Mouse (Mus musculus): ENCODE data around the gene Gm20388. TPM values are rescaled to one million over a fixed set of nuclear protein-coding genes. Genes with fewer than 3 reads are reported as not detected.

Gm20388 gene
- polyA plus RNA-seq, 1 experiment from 2014 or later = 4.4 TPM

DNA sequence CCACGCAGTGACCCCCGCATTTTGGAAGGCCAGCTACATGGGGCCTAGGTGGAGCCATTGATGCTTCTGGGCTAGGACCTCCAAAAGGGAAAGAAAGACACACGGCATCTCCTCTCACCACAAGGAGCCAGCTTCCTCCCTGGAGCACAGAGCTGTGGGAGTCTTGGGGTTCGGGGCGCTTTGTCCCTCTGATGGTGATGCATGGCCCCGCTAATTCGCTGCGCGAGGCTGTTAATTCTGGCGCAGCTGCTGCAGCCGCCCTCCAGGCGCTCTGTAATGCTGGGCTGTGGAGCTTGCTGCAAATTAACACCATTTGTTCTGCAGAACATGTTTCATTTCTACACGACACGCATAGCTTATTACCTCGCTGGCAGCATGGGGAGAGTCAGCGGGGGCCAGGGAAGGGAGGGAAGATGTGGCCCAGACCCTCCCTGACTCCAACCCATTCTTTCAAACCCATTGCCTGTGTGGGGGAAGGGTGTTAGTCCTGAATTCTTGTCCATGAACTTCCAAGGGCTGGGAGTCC is 2835.2 kb downstream of the Gm20388 start:
- Histone ChIP-seq H3K4me2 (replicated peaks) (peak overlapping the region; percentile 41), H3K4me3 (replicated peaks) (no peak overlapping the region), H3K27me3 (no peaks in the 10 kb centered on the region), H3K9ac (replicated peaks) (peak overlapping the region; percentile 44; the same call in 1 of the 2 replicates), H3K36me3 (no peaks in the 10 kb centered on the region), H3K9me3 (no peaks in the 10 kb centered on the region), H3K27ac (peak overlapping the region; percentile 97), H3K4me1 (replicated peaks) (peaks cover 86% of the 10 kb centered on the region)
- peak; percentile 73 for ATAC-seq
- WGBS = 6% methylated on average over 16 of the region's 16 CpGs

DNA sequence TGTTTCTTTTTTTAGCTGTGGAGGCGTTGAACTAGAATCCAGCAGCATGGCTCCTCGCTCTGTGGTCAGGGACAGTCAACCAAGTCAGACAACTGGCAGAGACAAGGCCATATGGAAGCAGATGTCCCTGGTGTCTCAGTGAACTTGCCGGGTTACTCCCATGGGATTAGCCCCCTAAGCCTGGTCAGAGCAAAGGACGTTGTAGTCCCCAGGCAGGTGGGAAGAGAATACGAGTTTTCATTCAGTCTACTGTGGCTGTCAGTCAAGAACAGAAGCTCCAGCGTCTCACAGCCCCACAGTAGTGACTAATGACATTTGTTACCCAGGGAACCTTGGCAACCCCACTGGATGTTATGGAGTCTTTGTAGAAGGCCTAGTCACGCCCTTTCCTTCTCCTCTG is 2835.8 kb downstream of the Gm20388 start:
- Histone ChIP-seq H3K4me3 (replicated peaks) (no peak overlapping the region), H3K27me3 (no peaks in the 10 kb centered on the region), H3K9ac (replicated peaks) (no peak overlapping the region), H3K4me2 (replicated peaks) (0 out of 2 replicates have a peak overlapping the region, but pooled peaks have one; percentile 1), H3K9me3 (no peaks in the 10 kb centered on the region), H3K36me3 (no peaks in the 10 kb centered on the region), H3K4me1 (replicated peaks) (peaks cover 88% of the 10 kb centered on the region), H3K27ac (peak overlapping the region; percentile 97)
- 0 out of 2 replicates have a peak, but pooled peaks have one; percentile 0 for ATAC-seq
- WGBS = 27% methylated on average over 7 of the region's 7 CpGs

DNA sequence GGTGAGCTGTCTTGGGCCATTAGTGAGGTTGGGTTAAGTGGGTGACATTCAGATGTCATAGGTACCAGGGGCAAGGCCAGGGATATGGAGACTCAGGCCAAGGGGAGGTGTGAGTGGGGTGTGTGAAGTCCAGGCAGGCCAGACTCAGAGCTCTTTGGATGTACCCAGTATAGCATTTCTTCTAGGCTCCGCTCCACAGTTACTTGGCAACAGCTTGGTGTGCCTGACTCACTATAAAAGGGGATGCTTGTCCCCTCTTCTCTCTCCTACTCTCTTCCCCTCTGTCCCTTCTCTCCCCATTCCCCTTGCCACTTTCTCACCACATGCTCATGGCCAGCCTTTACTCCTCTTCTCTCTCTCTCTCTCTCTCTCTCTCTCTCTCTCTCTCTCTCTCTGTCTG is 2837.2 kb downstream of the Gm20388 start:
- Histone ChIP-seq H3K27ac (no peak overlapping the region), H3K9ac (replicated peaks) (no peak overlapping the region), H3K36me3 (no peaks in the 10 kb centered on the region), H3K9me3 (no peaks in the 10 kb centered on the region), H3K4me2 (replicated peaks) (no peak overlapping the region), H3K4me1 (replicated peaks) (peaks cover 79% of the 10 kb centered on the region), H3K4me3 (replicated peaks) (no peak overlapping the region), H3K27me3 (no peaks in the 10 kb centered on the region)
- WGBS = 93% methylated on average over 1 of the region's 1 CpGs
- no peak for ATAC-seq

DNA sequence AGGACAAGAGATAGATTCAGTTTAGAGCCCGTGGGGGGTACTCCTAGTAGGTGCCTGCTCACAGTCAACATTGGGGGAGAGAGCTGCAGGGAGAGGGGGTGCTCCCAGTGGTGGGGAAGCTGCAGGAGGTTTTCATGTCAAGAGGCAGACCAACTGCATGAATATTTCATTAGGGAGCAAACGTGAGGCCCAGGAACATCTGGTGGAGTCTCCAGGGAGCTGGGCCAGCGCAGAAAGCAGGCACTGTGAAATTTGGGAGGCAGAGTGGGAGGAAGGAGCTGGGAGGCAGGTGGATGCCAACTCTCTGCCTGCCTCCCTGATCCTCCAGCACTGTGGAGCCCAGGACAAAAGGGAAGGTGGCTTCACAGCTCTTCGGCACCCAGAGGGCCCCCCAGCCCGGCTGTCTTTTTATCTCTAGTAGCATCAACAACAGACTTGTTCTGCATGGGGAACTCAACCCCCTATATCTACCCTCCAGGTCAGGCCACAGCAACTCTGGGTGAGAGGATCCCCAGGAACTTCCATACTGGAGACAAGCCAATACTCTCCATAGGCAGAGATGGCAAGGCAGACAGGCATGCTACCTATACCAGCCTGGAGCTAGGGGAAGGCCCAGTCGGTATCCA is 2838.8 kb downstream of the Gm20388 start:
- 43% methylated on average over 6 of the region's 6 CpGs for WGBS
- no peak for ATAC-seq
- Histone ChIP-seq H3K9me3 (no peaks in the 10 kb centered on the region), H3K36me3 (no peaks in the 10 kb centered on the region), H3K27ac (peak overlapping the region; percentile 58), H3K9ac (replicated peaks) (no peak overlapping the region), H3K4me2 (replicated peaks) (no peak overlapping the region), H3K4me1 (replicated peaks) (peaks cover 63% of the 10 kb centered on the region), H3K4me3 (replicated peaks) (no peak overlapping the region), H3K27me3 (no peaks in the 10 kb centered on the region; the same call in 1 of the 2 replicates)

DNA sequence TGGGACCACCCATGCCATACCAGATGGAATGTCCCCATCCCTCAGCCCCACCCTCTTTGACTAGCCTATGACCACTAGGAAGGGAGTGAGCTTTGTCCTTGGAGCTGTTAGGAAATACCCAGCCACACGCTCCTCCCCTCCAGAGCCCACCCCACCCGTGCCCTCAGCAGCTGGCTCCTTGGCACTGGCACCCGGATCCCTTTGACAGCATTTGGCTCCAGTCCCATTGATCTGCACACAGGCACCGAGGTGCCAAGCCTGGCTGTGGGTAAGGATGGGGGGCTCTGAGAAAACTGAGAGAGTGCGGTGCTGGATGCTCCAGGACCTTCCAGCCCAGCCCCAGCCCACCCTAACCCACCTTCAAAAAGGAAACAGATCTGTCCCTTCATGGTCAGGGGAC is 2840.7 kb downstream of the Gm20388 start:
- H3K4me2 ChIP-seq (replicated peaks) = no peak overlapping the region
- ATAC-seq = peak; percentile 68
- WGBS = 70% methylated on average over 5 of the region's 5 CpGs
- no peaks in the 10 kb centered on the region for H3K9me3 ChIP-seq
- H3K9ac ChIP-seq (replicated peaks) = no peak overlapping the region
- no peaks in the 10 kb centered on the region for H3K36me3 ChIP-seq
- H3K4me1 ChIP-seq (replicated peaks) = peaks cover 44% of the 10 kb centered on the region
- no peak overlapping the region for H3K4me3 ChIP-seq (replicated peaks)
- H3K27me3 ChIP-seq = no peaks in the 10 kb centered on the region; the same call in 1 of the 2 replicates
- peak overlapping the region; percentile 52 for H3K27ac ChIP-seq

DNA sequence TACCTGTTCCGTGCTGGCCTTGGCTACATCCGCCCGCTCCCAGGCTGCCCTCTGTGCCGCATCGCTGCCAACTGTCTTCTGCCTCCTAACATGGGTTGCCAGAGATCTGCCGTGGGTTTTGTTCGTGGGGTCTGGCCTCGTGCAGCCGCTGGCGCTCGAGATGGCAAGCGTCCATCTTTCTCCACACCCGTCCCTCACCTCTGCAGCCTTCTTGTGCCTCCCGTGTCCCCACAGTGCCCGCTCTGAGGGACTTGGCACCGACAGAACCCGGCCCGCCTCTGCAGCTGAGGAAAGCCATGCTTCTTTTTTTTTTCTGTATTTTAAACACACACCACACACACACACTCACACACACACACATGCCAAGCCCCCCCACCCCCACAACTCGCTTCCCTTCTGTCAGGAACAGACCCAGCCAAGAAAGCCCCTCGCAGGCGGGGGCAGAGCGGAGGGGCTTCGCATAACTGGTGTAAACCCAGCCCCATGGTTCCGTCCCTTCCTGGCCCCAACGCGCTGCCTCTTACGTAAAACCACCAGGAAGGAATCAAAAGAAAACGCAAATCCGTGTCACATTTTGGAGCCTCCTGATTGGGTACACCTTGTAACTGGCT is 2841.6 kb downstream of the Gm20388 start:
- no peaks in the 10 kb centered on the region for H3K9me3 ChIP-seq
- H3K4me3 ChIP-seq (replicated peaks) = no peak overlapping the region
- H3K27me3 ChIP-seq = no peaks in the 10 kb centered on the region; the same call in 1 of the 2 replicates
- H3K36me3 ChIP-seq = no peaks in the 10 kb centered on the region
- 81% methylated on average over 29 of the region's 29 CpGs for WGBS
- H3K4me1 ChIP-seq (replicated peaks) = peaks cover 35% of the 10 kb centered on the region
- H3K9ac ChIP-seq (replicated peaks) = no peak overlapping the region
- peak overlapping the region; percentile 52; the same call in 1 of the 2 replicates for H3K27ac ChIP-seq
- ATAC-seq = no peak
- H3K4me2 ChIP-seq (replicated peaks) = no peak overlapping the region

DNA sequence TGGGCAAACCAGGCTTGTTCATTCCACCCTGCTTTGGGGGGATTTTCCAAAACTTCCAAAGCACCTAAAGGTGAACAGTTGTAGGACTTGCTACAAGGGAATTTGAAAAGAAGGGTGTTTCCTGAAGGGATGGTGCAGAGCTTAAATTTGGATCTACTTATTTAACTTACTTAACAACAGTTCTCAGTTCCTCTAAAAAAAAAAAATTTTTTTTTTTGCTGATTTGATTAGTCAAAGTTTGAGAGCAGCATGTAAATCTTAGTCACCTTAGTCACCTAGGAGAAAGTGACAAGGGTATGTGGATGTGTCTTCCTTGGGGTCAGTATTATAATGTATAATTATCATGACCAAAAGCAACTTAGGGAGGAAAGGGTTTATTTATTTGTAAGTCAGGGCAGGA is 2848.0 kb downstream of the Gm20388 start:
- H3K27ac ChIP-seq = no peak overlapping the region
- H3K4me3 ChIP-seq (replicated peaks) = no peak overlapping the region
- peaks cover 14% of the 10 kb centered on the region; the same call in 1 of the 2 replicates for H3K4me1 ChIP-seq (replicated peaks)
- H3K27me3 ChIP-seq = no peaks in the 10 kb centered on the region; the same call in 1 of the 2 replicates
- no peak overlapping the region for H3K9ac ChIP-seq (replicated peaks)
- ATAC-seq = no peak
- no peak overlapping the region for H3K4me2 ChIP-seq (replicated peaks)
- H3K9me3 ChIP-seq = no peaks in the 10 kb centered on the region
- no peaks in the 10 kb centered on the region for H3K36me3 ChIP-seq

DNA sequence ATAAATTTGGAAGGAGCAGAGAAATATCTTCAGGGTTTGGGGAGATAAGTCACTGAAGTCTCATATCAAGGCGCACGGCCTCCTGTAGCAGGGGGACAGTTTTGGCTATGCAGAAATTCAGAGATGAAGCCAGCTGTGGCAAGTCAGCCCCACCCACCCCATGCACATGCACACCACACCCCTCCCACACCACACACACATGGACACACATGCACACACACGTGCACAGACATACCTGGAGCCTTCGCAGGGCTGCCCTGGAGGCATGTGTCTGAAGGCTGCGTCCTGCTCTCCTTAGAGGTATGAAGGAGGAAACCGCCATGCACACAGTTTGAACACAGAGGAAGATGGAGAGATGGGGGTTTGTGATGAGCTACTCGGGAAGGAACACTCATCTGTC is 2849.5 kb downstream of the Gm20388 start:
- H3K9ac ChIP-seq (replicated peaks) = 0 out of 2 replicates have a peak overlapping the region, but pooled peaks have one; percentile 7
- H3K4me3 ChIP-seq (replicated peaks) = no peak overlapping the region
- H3K27me3 ChIP-seq = no peaks in the 10 kb centered on the region
- no peaks in the 10 kb centered on the region for H3K36me3 ChIP-seq
- WGBS = 81% methylated on average over 7 of the region's 7 CpGs
- H3K27ac ChIP-seq = no peak overlapping the region
- ATAC-seq = no peak
- H3K9me3 ChIP-seq = no peaks in the 10 kb centered on the region
- no peak overlapping the region for H3K4me2 ChIP-seq (replicated peaks)
- peaks cover 14% of the 10 kb centered on the region; the same call in 1 of the 2 replicates for H3K4me1 ChIP-seq (replicated peaks)

DNA sequence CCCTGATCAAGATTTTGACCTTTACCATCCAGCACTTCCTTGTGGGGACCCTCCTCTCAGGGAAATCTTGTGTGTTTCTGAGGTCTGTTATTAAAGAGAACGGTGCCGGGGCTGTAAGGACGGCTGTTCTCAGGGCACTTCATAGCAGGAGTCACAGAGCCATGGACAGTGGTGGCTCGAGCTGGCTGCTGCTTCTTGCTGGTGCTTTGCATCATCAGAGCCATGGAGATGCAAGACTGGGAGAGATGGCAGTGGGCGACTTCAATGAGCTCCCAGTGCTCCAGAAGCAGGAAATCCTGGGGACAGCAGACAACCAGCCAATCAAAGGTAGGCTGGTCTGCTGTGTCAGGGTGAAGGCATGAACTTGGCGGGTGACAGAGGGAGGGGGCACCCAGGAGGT is 2850.5 kb downstream of the Gm20388 start:
- peaks cover 14% of the 10 kb centered on the region; the same call in 1 of the 2 replicates for H3K4me1 ChIP-seq (replicated peaks)
- H3K9ac ChIP-seq (replicated peaks) = no peak overlapping the region
- no peak overlapping the region for H3K4me3 ChIP-seq (replicated peaks)
- H3K27ac ChIP-seq = no peak overlapping the region
- no peaks in the 10 kb centered on the region for H3K36me3 ChIP-seq
- ATAC-seq = no peak
- 80% methylated on average over 6 of the region's 6 CpGs for WGBS
- no peak overlapping the region for H3K4me2 ChIP-seq (replicated peaks)
- no peaks in the 10 kb centered on the region for H3K27me3 ChIP-seq
- no peaks in the 10 kb centered on the region for H3K9me3 ChIP-seq

DNA sequence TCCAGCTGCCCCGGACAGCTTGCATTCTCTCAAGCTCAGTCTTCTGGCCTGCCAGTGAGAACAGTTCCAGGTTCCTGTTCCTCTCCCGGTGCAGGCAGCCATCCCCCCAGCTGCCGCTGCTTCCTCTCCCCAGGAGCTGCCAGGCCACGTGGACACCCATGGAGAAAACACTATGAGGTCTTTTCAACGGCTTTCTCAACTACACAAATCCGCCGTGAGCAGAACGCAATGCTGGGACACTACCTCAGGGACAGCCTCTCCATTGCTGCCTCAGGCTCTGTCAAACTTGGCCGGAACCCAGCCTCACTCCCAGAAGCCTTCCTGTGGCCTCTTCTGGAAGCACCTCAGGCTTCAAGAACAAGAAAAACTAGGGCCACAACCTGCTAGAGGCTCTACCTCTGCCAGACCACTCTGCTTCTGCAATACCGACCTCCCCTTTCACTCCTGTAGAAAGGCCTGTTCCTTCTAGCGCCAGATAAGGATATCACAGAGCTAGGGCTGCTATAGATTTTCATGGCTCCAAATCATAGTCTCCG is 2852.2 kb downstream of the Gm20388 start:
- WGBS = 47% methylated on average over 12 of the region's 12 CpGs
- Histone ChIP-seq H3K9ac (replicated peaks) (no peak overlapping the region), H3K27ac (no peak overlapping the region), H3K9me3 (no peaks in the 10 kb centered on the region), H3K36me3 (no peaks in the 10 kb centered on the region), H3K27me3 (no peaks in the 10 kb centered on the region), H3K4me3 (replicated peaks) (no peak overlapping the region), H3K4me1 (replicated peaks) (peaks cover 25% of the 10 kb centered on the region), H3K4me2 (replicated peaks) (no peak overlapping the region)
- ATAC-seq = no peak

DNA sequence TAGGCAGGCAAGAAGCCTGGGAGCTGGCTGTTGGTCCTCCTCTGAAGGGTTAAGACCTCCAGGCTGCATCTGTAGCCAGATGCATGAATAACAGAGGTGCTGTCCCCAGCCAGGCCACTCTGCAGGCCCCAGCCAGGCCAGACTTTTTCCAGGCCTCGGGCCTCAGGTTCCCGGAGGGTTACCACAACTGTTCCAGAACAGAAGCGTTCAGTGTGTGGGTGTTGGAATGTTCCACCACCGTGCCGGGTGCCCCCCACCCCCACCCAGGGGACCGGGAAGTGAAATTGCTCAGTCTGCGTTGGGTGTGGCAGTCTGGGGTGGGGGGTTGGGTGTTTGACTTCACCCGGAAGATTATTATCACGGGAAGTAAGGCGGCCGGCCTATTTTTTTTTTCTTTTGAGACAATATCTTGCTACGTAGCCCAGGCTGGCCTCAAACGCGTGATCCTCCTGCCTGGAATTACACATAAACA is 2852.7 kb downstream of the Gm20388 start:
- Histone ChIP-seq H3K4me1 (replicated peaks) (peaks cover 25% of the 10 kb centered on the region), H3K4me2 (replicated peaks) (no peak overlapping the region), H3K27me3 (0 out of 2 replicates have a peak, but pooled peaks cover 3% of the 10 kb centered on the region), H3K27ac (no peak overlapping the region), H3K9ac (replicated peaks) (no peak overlapping the region), H3K9me3 (no peaks in the 10 kb centered on the region), H3K4me3 (replicated peaks) (no peak overlapping the region), H3K36me3 (no peaks in the 10 kb centered on the region)
- 89% methylated on average over 14 of the region's 14 CpGs for WGBS
- ATAC-seq = no peak

Data from midbrain, embryonic 13.5 days (tissue).